Mouse (Mus musculus): ENCODE results near the gene Il16.

DNA sequence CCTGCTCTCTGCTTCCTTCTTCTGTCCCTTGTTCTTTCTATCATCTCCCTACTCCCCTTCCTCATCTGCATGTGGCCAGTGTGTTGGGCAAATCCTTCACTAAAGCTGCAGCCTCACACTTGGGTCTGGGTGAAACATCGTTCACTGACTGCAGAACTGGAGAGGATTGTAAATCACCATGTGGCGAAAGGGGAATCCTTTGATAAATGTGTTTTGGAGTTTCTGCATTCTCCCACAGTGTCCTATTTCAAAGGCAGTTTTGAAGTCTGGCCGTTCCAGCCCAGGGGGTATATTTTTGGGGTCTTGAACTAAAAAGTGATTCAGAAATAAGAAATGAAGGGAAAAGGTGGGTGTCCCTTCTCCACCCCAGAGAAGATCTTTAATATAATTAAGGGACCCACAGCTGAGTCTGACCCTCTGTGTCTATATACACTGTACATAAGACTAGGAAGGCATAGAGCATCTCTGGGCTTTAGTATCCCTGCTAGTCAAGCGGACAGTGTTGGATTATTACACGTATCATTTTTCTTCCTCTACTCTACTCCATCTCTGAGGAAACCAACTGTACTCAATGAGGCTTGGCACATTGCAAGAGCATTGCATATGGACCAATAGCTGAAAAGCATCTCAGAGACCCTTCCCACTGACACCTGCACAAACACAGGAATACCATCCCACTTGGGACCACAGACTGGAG, 18.4 kb downstream of the Il16 start:
- no peak for TF ChIP-seq GATA1 (IDR thresholded peaks at IDR 0.05; ENCODE audit: borderline replicate concordance, low read length)
- TF ChIP-seq FLI1 (IDR thresholded peaks at IDR 0.05; ENCODE audit: low read length): no peak

All from megakaryocyte, embryonic 14.5 days (primary cell).